Mouse (Mus musculus): ENCODE data around the gene Qpct.

Gene Qpct

DNA sequence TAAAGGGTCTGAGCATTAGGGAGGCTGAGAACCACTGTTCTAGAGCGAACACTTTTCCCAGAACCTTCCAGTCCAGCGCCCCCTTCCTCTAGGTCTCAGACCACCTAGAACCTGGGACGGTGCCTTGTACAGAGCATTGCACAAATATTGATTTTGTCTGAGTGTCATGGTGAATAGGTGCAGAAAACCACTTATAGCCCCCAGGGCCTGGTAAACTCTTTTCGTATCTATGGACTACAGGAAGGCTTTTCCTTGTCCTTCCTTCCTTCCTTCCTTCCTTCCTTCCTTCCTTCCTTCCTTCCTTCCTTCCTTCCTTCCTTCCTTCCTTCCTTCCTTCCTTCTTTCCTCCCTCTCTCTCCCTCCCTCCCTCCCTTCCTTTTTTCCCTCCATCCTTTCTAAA, at the start of gene Qpct:
Gene Qpct (plus strand): TSS at position 301 of the 400 bp plus-strand sequence.
- no peak for DNase-seq

DNA sequence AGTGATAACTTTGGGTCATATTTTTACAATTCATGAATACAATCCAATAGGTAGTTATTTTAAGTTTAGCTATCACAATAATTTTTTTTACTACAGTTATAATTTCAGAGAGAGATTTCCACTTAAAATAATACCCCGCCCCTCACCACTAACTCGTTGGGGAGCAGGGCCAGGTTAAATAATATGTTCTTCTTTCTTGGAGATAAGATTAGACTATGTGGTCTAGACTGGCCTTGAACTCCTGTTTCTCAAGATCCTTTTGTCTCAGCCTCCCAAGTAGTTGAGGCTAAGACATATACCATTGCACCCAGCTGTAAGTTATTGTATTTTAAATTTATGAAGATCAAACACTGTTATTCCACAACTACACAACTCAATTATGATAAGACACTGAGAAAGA, 38.1 kb upstream of the Qpct start:
- DNase-seq, result no peak

DNA sequence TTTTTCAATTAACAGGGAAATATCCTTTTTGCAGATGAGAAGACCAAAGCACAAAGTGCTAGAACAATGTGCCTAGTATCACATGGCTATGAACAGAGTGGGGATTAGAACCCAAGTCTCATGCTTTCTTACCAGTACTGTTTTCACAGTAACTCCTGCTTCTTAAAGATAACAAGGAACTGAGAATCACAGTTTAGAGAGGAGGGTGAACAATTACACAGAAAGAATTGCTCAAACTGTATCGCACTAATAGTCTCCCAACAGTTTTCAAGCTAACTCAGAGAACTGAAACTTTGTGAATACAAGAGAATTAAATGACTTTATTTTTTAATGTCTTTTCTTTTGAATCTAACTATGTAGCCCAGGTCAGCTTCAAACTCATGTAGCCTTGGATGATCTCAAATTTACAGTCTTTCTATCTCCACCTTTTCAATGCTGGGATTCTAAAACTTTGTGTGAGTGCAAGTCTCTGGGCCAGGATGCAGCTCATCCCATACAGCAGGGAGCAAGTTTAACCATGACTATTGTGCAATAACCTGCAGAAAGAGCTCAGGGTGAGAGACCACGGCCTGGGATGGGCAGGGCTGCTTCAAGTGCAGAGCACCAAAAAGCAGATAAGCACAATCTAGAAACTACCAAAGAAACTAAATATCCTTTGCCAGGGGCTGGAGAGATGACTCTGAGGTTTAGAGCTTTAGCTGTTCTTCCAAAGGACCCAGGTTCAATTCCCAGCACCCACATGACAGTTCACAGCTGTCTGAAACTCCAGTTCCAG, 36.6 kb upstream of the Qpct start:
- no peak for DNase-seq

DNA sequence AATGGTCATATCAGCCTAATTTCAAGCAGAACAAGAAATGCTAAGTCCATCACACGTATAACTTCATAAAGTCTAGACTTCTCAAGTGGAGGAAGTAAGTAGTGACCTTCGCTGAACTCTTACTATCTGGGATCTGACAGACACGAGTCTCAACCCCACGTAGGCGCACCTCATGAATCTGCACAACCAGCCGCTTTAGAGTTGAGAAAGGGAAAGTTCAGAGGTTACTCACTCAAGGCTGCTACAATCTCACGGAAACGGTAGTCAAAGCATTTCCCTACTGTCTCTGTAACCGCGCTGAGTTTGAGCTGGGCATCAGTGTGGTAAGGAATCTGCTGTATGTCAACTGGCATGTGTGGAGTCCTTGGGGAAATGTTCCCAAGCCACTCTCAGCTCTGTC, 35.9 kb upstream of the Qpct start:
- no peak for DNase-seq

DNA sequence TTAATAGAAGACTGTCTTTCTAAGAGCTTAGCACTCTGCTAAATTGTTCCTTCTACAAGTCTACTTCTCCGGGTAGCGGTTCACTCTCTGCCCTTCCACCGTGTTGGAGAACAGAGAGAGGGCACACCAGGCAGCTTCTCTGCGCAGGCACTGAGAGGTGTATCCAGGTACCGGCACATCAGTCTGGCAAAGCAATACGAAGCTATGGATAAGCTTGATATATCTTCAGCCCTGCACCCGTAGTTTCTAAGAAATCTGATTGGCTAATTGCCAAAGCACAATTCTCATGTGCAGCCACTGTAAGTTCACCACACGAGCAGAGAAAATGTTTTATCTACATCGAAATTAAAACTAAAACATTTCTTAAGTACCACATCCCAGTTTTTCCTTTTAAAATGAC, 33.3 kb upstream of the Qpct start:
- no peak for DNase-seq

DNA sequence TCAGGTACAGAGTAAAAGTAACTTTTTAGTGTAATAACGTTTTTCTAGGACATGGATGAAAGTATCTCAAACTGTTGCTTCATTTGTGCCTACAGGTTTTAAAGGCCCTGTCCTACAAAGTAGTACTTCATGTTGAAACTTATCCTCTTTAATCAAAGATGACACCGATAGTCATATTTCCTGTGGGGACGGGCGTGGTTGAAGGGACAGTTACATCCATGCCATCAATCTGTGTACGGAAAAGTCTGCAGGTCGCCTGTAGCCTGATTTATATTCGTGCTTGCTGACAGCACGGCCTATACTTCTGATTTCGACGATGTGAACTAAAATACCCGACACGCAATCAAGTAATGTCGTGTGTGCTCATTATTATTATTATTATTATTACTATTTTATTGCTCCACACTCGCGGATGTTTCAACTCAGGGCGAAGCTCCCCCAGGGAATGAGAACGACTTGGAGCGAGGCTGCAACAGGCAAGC, 31.9 kb upstream of the Qpct start:
- peak in 1 of 2 experiments; percentile 13 for DNase-seq

DNA sequence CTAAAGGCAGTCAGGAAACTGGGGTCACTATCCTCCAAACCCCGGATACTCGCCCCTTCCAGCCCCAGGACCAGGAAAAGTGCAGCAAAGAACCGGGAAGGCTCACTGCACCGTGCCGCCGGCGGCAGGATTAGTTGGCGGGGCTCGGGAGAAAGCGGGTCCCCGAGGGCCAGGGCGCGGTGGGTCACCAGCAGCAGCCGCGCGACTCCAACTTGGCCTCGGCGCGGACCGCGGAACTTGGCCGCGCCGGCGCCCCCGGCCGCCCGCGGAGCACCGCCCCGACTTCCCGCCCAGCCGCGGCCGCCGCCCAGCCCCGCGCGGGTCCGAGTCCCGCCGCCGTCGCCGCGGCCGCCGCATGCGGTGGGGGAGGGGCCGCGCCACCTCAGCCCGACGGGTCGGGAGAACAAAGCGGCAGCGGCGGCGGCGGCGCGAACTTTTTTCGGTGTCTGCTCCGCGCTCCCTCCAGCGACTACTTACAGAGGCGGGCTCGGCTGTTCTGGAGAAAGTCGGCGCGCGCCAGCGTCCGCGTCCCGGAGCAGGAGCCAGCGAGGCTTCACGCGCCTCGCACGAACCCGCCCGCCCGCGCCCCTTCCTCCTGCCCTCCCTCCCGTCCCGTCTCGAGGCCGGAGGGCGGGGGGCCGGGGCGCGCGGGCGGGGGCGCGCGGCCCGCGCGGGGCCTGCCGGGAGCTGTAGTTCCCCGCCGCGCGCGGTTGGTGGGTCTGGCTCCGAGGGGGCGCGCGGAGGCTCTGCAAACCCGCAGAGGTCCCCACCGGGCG, 31.3 kb upstream of the Qpct start, which contains the start of gene Prkd3:
Gene Prkd3 (minus strand): TSS at position 609 of the 776 bp plus-strand sequence.
- DNase-seq, result peak; percentile 76 to 86

DNA sequence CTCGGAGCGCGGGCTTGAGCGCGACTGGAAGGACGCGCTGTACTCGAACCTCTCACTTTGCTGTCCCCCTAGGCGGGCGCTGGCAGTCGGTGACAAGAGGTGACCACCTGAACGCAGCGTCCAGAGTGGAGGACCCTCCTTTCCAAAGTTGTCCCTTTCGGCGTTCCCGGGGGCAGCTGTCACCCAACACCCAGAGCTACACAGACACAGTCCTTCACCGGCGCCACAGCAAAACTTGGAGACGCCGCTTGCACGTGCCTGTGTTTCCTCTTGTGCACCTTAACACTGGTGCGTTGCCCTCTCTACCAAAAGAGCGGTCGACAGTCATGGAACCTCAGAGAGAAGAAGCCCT, 30.7 kb upstream of the Qpct start:
- no peak for DNase-seq

DNA sequence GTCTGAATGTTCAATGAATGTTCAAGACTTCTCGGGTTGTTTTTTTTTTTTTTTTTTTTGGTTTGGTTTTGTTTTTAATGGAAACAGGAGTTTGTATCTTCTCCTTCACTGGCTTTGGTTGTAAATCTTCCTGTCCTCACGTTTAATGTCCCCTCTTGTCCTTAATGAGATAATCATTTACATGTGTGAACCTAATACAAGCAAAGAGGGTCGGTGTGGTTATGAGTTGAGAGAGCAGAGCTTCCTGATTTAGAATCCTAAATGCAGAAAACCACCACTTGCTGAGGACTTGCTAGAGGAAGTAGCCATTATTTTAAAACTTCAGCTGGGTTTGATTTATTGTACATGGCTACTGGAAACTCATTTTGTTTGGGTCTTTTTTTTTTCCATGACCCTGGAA, 29.0 kb upstream of the Qpct start:
- no peak for DNase-seq

DNA sequence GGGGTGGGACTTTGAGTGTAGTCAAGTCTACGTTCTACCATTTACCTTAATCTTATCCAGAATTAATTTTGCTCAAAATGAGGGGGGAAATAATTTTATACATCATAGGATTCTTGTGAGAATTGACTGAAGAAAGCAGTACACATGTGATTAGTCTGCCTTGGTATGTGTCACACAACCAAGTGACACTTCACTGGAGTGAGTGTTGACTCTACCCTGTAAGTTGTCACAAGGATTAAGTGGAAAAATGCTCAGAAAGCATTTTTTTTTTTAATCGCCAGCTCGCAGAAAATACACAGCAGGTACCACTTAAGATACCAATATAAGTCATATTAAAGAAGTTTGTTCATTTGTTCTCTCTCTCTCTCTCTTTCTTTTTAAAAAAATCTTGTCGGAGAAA, 27.2 kb upstream of the Qpct start:
- DNase-seq, result no peak

DNA sequence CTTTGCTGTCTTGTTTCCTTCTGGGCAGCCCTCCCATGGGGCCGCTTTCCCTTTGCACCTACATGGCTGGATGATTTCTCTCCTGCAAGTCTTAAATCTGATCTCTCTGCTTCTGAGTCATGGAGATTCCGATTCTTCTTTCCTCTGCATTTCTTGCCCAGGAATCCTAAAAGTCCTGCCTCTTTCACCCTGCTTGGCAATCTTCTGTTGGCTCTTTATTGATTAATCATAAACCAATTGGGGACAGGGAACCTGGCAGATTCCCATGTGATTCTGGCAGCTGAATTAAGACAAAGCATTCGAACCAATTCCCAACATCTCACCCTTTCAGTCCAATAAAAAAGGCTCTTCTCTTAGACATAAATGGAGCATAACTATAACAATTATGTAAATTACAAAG, 22.5 kb upstream of the Qpct start:
- no peak for DNase-seq

DNA sequence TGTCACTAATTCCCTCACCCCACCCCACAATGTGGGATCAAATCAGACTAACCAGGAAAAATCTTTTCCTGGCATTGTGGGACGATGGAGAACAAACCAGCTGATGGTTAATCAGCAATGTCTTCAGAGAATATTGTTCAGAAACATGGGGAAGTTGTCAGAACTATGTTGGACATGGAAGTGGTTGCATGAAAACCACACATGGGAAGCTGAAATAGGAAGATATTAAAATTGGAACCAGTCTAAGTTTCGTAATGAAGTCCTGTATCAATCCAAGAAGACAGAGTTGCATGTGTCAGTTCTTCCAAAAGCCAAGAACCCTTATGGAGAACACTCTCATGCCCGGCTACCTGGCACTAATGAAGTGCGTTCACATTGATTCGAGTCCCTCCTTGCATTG, 20.1 kb upstream of the Qpct start:
- no peak for DNase-seq

DNA sequence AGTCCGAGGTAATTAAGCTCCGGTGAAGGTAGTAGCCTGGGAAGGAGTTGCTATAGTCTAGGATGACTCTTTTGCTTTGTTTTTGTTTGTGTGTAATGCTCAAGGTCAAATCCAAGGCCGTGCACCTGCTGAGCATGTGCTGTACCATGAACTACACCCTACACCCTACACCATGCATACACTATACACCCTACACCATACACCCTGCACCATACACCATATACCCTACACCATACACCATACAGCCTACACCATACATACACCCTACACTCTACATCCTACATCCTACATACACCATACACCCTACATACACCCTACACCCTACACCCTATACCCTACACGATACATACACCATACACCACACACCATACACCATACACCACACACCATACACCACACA, 18.9 kb upstream of the Qpct start:
- DNase-seq, result no peak

DNA sequence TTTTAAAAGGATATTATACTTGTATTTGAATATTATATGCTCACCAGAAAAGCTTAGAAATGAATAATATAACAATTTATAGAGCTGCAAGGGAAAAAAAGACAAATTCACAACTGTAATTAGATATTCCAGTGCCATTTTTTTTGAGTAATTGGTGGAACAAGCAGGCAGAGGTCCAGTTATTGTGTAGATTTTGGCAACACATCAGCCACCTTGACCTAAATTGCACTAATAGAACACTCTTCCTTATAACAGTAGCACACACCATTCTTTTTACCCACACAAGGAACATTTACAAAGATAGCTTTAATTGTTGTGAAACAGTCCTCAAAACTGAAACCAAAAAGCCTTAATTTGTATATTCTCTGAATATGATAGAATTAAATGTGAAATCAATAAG, 12.0 kb upstream of the Qpct start:
- no peak for DNase-seq

DNA sequence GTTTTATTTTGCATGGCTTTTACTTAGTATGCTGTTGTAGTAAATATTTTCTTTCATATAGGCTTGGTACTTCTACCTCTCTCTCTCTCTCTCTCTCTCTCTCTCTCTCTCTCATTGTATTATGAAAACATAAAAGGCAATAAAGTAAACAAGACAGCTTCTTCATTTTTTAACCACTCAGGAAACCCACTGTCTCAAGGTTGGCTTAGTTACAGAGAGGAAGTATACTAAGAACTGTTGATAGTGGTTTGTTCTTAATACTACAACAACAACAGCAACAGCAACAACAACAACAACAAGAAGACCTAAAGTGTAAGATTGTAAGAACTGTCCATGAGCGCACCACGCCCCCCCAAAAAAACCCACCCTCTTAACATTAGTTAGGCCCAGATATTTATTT, 8.0 kb upstream of the Qpct start:
- no peak for DNase-seq

DNA sequence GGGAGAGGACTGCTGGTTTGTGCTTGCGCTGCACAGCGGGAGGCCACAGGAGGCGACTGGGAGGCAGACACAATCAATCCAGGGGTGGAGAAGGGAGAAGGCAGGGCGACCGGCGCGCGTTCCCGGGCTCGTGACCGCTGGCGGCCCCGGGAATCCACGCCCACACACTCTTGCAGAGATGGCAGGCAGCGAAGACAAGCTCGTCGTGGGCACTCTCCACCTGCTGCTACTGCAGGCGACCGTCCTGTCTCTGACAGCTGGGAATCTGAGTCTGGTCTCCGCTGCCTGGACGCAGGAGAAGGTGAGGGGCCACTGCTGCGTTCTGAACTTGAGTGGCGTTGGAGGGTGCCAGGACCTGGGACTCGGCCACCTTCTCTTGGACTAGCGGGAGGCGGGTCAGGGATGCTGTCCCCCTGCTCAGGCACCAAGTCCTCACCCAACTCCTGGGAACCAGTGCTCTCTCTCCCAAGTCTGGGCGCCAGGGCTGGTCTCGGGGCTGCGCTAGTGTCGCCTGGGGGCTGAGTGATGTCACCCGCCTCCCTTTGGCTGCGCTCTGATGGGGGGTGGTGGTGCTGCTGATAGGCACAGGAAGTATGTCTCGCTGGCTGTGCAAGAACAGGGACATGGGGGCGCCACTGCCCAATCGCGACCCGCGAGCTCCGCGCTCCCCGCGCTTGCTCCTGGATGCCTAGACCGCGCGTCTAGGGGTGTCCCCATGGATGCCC, 544 bp downstream of the Qpct start:
- DNase-seq, result peak; percentile 80 to 83

DNA sequence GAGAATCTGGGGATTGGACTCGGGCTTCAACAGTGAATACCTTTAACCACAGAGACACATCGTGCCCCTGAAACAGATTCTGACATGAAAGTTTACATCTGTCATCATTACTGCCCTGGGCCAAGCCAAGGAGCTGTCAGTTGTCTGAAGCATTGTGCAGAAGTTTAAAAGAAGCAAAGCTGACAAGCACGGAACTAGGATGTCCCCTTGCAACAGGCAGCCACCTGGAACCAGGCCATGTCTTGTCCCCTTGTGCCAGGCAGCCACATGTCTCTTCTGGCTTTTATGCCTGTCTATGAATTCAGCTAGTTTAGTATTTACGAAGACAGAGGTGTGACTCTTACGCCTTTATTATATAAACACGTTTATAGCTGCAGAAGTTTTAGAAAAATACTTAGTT, 6.6 kb downstream of the Qpct start:
- DNase-seq, result peak in 1 of 2 experiments; percentile 23

DNA sequence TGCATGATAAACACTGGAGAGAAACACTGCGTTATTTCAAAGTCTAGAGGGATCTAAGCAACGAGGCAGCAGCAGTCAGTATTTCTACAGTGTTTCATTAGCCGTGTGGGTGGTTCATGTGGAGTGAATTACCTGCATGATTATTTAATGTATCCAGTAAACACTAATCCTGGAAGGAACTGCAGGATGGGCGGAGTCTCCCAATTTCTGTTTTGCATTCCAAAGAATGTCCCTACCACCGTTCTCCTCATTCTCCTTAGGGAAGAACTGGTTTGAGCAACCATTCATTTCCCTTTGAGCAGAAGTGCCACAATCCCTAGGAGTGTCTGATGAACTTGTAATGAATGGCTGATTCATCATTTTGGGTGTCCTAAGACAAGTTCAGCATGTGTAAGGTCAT, 8.5 kb downstream of the Qpct start:
- DNase-seq, result no peak

DNA sequence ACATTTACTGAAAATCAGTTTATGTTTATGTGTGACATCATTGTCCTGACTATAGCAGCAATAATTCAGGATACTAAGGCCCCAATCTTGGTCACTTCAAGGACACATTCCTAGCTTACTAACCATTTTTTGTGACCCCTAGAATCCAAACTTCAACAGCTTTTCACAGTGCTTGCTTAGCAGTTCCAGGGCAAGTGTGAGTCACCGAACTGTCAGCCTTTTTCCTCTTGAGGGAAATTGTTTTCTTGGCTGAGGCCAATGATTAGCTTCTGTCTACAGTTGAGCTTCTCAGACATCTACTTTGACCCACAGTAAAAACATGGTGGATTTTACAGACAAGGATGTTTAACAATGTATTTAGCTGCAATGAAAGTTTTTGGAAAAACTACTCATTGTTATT, 12.5 kb downstream of the Qpct start:
- no peak for DNase-seq

DNA sequence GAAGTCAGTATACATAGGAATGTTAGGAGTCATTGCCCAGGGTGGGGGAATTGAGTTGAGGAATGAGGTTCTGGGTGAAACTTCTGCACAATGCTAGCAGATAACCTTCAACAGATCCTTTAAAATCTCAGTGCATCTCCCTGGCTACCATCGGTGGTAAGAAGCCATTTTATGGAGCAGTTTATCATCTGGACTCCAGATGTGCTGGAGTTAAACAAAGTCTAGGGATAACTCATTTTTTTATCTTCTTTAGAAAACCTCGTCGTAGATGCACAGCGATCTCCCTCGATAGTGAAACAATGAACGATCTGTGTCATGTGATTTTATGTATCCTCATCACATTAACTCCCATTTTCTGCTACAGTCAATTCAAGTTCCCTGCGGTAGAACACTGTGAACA, 16.9 kb downstream of the Qpct start:
- DNase-seq, result no peak

DNA sequence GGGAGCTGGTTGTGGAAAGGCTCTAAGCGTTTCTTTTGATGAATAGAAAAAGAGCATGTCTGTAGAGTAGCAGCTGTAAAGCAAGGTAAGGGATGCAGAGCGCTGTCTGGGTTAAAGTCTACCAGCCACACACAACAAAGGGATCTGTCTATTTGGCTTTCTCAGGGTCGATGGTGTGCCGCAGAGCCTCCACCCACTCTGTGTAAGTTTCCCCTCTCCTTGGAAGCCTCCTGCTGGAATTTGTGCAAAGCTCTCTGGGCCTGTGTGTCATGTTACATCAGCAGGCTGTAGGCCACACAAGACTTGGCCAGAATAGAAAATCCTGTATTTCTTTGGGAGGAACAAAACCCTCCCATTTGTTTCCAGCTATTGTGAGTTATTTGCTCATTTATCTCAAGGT, 17.3 kb downstream of the Qpct start:
- peak in 1 of 2 experiments; percentile 30 for DNase-seq

DNA sequence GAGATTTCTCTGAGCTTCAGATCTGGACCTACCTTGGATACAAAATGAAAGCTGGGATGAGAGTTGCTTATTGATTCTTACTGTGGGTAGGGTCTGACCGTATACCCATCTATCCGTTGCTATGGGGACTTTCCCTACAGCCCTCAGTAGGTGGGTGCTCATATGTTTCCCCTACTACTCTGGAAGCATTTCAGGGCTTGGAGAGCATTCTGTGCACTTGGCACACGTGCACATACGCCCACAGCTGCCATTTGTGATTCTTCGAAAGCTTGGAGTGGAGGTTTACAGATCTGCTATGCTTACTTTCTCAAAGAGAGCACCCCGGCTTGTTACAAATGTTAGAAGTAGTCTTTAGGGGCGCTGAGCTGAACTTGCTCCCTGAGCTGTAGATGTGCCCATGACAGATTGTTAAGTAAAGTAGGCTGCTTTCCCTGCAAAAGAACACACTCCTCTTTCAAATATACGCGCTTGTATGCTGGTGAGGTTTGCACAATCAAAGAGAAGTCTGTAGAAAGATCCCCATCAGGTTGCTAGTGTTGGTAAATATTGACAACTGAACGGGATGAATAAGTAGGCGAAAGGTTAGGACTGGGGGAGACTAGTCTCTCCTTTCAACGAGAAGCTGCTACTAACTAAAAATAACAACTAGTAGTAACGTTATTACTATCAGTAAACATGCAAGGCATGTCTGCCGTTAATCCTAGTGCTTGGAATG, 18.2 kb downstream of the Qpct start:
- no peak for DNase-seq

DNA sequence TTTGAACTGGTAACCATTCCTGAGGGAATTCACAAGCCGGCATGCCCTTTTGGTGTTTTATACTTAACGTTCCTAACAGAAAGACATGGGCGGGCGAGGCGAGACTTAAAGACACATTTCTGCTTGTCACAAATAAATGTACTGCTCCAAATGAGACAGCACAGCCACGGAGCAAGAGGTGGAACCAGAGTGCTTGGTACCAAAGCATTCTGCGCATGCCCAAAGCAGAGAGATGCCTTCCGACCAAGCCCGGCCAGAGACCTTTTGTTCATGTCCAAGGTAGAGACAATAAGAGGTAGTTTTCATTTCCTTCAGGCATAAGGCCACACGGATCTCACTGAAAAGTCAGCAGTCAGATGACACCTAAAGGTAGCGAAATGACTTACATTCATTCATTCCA, 20.2 kb downstream of the Qpct start:
- DNase-seq, result no peak
